Mouse (Mus musculus): ENCODE measurements around the gene Sergef. TPM values are rescaled to one million over a fixed set of nuclear protein-coding genes. Genes with fewer than 3 reads are reported as not detected.

Sergef gene
- polyA plus RNA-seq, 1 experiment from 2014 or later: 12.3 TPM

GRCm38 (mm10) chr7:46448922-46449645 lies 190.5 kb downstream of the Sergef start:
- peak; percentile 34 for DNase-seq (ENCODE audit: low spot score)
- no peak overlapping the region for H3K4me2 ChIP-seq (ENCODE audit: low read depth, low read length)

GRCm38 (mm10) chr7:46447473-46448165 lies 192.0 kb downstream of the Sergef start:
- ATAC-seq (ENCODE audit: low read depth) (no peak), DNase-seq (ENCODE audit: low spot score) (no peak)
- H3K4me1 ChIP-seq (ENCODE audit: control insufficient read depth, insufficient read depth, low read length): no peaks in the 10 kb centered on the region
- WGBS: 61% methylated on average over 9 of the region's 9 CpGs
- no peaks in the 10 kb centered on the region for H3K27me3 ChIP-seq (replicated peaks; ENCODE audit: control insufficient read depth, insufficient read depth, low read length)
- no peaks in the 10 kb centered on the region for H3K36me3 ChIP-seq (ENCODE audit: control insufficient read depth, insufficient read depth, low read length)
- no peaks in the 10 kb centered on the region for H3K9me3 ChIP-seq (ENCODE audit: control insufficient read depth, low read length)
- H3K4me2 ChIP-seq (ENCODE audit: low read depth, low read length): no peak overlapping the region
- H3K4me3 ChIP-seq (ENCODE audit: low read depth, low read length): no peak overlapping the region
- H3K27ac ChIP-seq (replicated peaks; ENCODE audit: low read depth, low read length): no peak overlapping the region
- H3K9ac ChIP-seq (ENCODE audit: low read depth, low read length): no peak overlapping the region

More at GRCm38 (mm10) chr7:46448922-46449645, 190.5 kb downstream of the Sergef start:
- H3K4me1 ChIP-seq (ENCODE audit: control insufficient read depth, insufficient read depth, low read length): no peaks in the 10 kb centered on the region
- H3K27ac ChIP-seq (replicated peaks; ENCODE audit: low read depth, low read length): no peak overlapping the region
- H3K4me3 ChIP-seq (ENCODE audit: low read depth, low read length): no peak overlapping the region
- H3K36me3 ChIP-seq (ENCODE audit: control insufficient read depth, insufficient read depth, low read length): no peaks in the 10 kb centered on the region
- no peaks in the 10 kb centered on the region for H3K27me3 ChIP-seq (replicated peaks; ENCODE audit: control insufficient read depth, insufficient read depth, low read length)
- no peak; the same call in 1 of the 2 replicates for ATAC-seq (ENCODE audit: low read depth)
- no peaks in the 10 kb centered on the region for H3K9me3 ChIP-seq (ENCODE audit: control insufficient read depth, low read length)
- H3K9ac ChIP-seq (ENCODE audit: low read depth, low read length): no peak overlapping the region
- WGBS: 56% methylated on average over 6 of the region's 6 CpGs

GRCm38 (mm10) chr7:46445896-46446295 lies 193.7 kb downstream of the Sergef start:
- no peaks in the 10 kb centered on the region for H3K27me3 ChIP-seq (replicated peaks; ENCODE audit: control insufficient read depth, insufficient read depth, low read length)
- DNase-seq (ENCODE audit: low spot score) (no peak), ATAC-seq (ENCODE audit: low read depth) (no peak)
- H3K4me2 ChIP-seq (ENCODE audit: low read depth, low read length): no peak overlapping the region
- no peaks in the 10 kb centered on the region for H3K9me3 ChIP-seq (ENCODE audit: control insufficient read depth, low read length)
- 81% methylated on average over 6 of the region's 6 CpGs for WGBS
- no peaks in the 10 kb centered on the region for H3K36me3 ChIP-seq (ENCODE audit: control insufficient read depth, insufficient read depth, low read length)
- no peak overlapping the region for H3K4me3 ChIP-seq (ENCODE audit: low read depth, low read length)
- no peak overlapping the region for H3K27ac ChIP-seq (replicated peaks; ENCODE audit: low read depth, low read length)
- H3K9ac ChIP-seq (ENCODE audit: low read depth, low read length): no peak overlapping the region
- H3K4me1 ChIP-seq (ENCODE audit: control insufficient read depth, insufficient read depth, low read length): no peaks in the 10 kb centered on the region

GRCm38 (mm10) chr7:46443163-46443562 lies 196.4 kb downstream of the Sergef start:
- DNase-seq (ENCODE audit: low spot score) (no peak), ATAC-seq (ENCODE audit: low read depth) (no peak)
- Histone ChIP-seq H3K27me3 (replicated peaks; ENCODE audit: control insufficient read depth, insufficient read depth, low read length) (no peaks in the 10 kb centered on the region), H3K27ac (replicated peaks; ENCODE audit: low read depth, low read length) (no peak overlapping the region), H3K36me3 (ENCODE audit: control insufficient read depth, insufficient read depth, low read length) (no peaks in the 10 kb centered on the region), H3K4me3 (ENCODE audit: low read depth, low read length) (no peak overlapping the region), H3K9ac (ENCODE audit: low read depth, low read length) (no peak overlapping the region), H3K4me2 (ENCODE audit: low read depth, low read length) (no peak overlapping the region), H3K9me3 (ENCODE audit: control insufficient read depth, low read length) (no peaks in the 10 kb centered on the region), H3K4me1 (ENCODE audit: control insufficient read depth, insufficient read depth, low read length) (no peaks in the 10 kb centered on the region)
- WGBS: 85% methylated on average over 10 of the region's 10 CpGs

GRCm38 (mm10) chr7:46438537-46439141 lies 201.0 kb downstream of the Sergef start:
- H3K27me3 ChIP-seq (replicated peaks; ENCODE audit: control insufficient read depth, insufficient read depth, low read length): no peaks in the 10 kb centered on the region
- 50% methylated on average over 9 of the region's 9 CpGs for WGBS

GRCm38 (mm10) chr7:46435833-46436232 lies 203.8 kb downstream of the Sergef start:
- no peaks in the 10 kb centered on the region for H3K9me3 ChIP-seq (ENCODE audit: control insufficient read depth, low read length)
- WGBS: 92% methylated on average over 4 of the region's 5 CpGs

More at GRCm38 (mm10) chr7:46438537-46439141, 201.0 kb downstream of the Sergef start:
- Histone ChIP-seq H3K27ac (replicated peaks; ENCODE audit: low read depth, low read length) (no peak overlapping the region), H3K36me3 (ENCODE audit: control insufficient read depth, insufficient read depth, low read length) (no peaks in the 10 kb centered on the region), H3K4me2 (ENCODE audit: low read depth, low read length) (no peak overlapping the region), H3K9ac (ENCODE audit: low read depth, low read length) (no peak overlapping the region), H3K4me1 (ENCODE audit: control insufficient read depth, insufficient read depth, low read length) (no peaks in the 10 kb centered on the region), H3K4me3 (ENCODE audit: low read depth, low read length) (no peak overlapping the region), H3K9me3 (ENCODE audit: control insufficient read depth, low read length) (no peaks in the 10 kb centered on the region)
- ATAC-seq (ENCODE audit: low read depth) (no peak), DNase-seq (ENCODE audit: low spot score) (no peak)

GRCm38 (mm10) chr7:46433874-46434273 lies 205.7 kb downstream of the Sergef start:
- DNase-seq (ENCODE audit: low spot score): no peak
- H3K9me3 ChIP-seq (ENCODE audit: control insufficient read depth, low read length): no peaks in the 10 kb centered on the region

More at GRCm38 (mm10) chr7:46435833-46436232, 203.8 kb downstream of the Sergef start:
- ATAC-seq (ENCODE audit: low read depth) (no peak), DNase-seq (ENCODE audit: low spot score) (no peak)
- no peak overlapping the region for H3K4me3 ChIP-seq (ENCODE audit: low read depth, low read length)
- no peak overlapping the region for H3K27ac ChIP-seq (replicated peaks; ENCODE audit: low read depth, low read length)
- H3K4me2 ChIP-seq (ENCODE audit: low read depth, low read length): no peak overlapping the region
- H3K4me1 ChIP-seq (ENCODE audit: control insufficient read depth, insufficient read depth, low read length): no peaks in the 10 kb centered on the region
- H3K9ac ChIP-seq (ENCODE audit: low read depth, low read length): no peak overlapping the region
- H3K36me3 ChIP-seq (ENCODE audit: control insufficient read depth, insufficient read depth, low read length): no peaks in the 10 kb centered on the region
- no peaks in the 10 kb centered on the region for H3K27me3 ChIP-seq (replicated peaks; ENCODE audit: control insufficient read depth, insufficient read depth, low read length)

GRCm38 (mm10) chr7:46425012-46425411 lies 214.6 kb downstream of the Sergef start:
- Histone ChIP-seq H3K4me2 (ENCODE audit: low read depth, low read length) (no peak overlapping the region), H3K9ac (ENCODE audit: low read depth, low read length) (no peak overlapping the region), H3K27ac (replicated peaks; ENCODE audit: low read depth, low read length) (no peak overlapping the region), H3K4me3 (ENCODE audit: low read depth, low read length) (no peak overlapping the region), H3K4me1 (ENCODE audit: control insufficient read depth, insufficient read depth, low read length) (no peaks in the 10 kb centered on the region), H3K36me3 (ENCODE audit: control insufficient read depth, insufficient read depth, low read length) (no peaks in the 10 kb centered on the region), H3K27me3 (replicated peaks; ENCODE audit: control insufficient read depth, insufficient read depth, low read length) (no peaks in the 10 kb centered on the region), H3K9me3 (ENCODE audit: control insufficient read depth, low read length) (no peaks in the 10 kb centered on the region)
- WGBS: 60% methylated on average over 4 of the region's 4 CpGs
- ATAC-seq (ENCODE audit: low read depth): no peak
- DNase-seq (ENCODE audit: low spot score): no peak

More at GRCm38 (mm10) chr7:46433874-46434273, 205.7 kb downstream of the Sergef start:
- no peaks in the 10 kb centered on the region for H3K36me3 ChIP-seq (ENCODE audit: control insufficient read depth, insufficient read depth, low read length)
- H3K27ac ChIP-seq (replicated peaks; ENCODE audit: low read depth, low read length): no peak overlapping the region
- 63% methylated on average over 5 of the region's 5 CpGs for WGBS
- no peaks in the 10 kb centered on the region for H3K27me3 ChIP-seq (replicated peaks; ENCODE audit: control insufficient read depth, insufficient read depth, low read length)
- no peak overlapping the region for H3K4me3 ChIP-seq (ENCODE audit: low read depth, low read length)
- no peak overlapping the region for H3K4me2 ChIP-seq (ENCODE audit: low read depth, low read length)
- H3K9ac ChIP-seq (ENCODE audit: low read depth, low read length): no peak overlapping the region
- no peaks in the 10 kb centered on the region for H3K4me1 ChIP-seq (ENCODE audit: control insufficient read depth, insufficient read depth, low read length)
- ATAC-seq (ENCODE audit: low read depth): no peak

Data from embryonic facial prominence, embryonic 14.5 days (tissue).